Mouse (Mus musculus) spleen, adult 2 months (tissue): ENCODE measurements around the gene Gm45711.

Experiments used
- CTCF ChIP-seq: fragments of 200-500 bp; IDR thresholded peaks from 2 replicates; pipeline ENCODE4 v1.5.1; 2011; ENCODE audit warnings: mild to moderate bottlenecking, inconsistent platforms; ENCODE audit not compliant: insufficient read depth, insufficient read length, insufficient replicate concordance; ENCODE audit errors: extremely low read depth
- POLR2A ChIP-seq: fragments of 200-500 bp; IDR thresholded peaks from 2 replicates; pipeline ENCODE4 v1.6.1; 2011; ENCODE audit warnings: low read depth, low read length, inconsistent platforms

DNA sequence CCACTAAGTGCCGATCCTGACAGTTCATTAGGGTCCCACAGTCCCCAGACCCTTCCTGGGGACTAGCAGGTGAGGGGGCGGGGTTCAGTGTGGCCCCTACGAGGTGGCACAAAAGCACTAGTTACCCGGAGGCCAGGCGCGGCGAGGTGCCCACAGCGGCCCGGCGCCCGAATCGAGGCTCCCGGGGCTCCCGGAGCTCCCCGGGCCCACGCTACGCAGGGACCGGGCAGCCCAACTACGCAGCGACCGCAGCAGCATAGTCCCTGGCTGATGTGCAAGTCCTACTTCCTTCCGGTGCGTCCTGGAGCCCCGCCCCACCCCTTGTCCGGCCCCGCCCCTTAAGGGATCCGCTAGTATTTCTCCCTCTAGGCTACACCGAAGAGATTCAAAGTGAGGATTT, 61.6 kb downstream of the Gm45711 start, which contains the start of gene Tk2:
- peak; percentile 96 for TF ChIP-seq POLR2A
- TF ChIP-seq CTCF, result no peak
